Mouse (Mus musculus) left cerebral cortex, adult 2 months (tissue): Measurements from ENCODE around the gene Enc1. TPM values are rescaled to one million over a fixed set of nuclear protein-coding genes. Genes with fewer than 3 reads are reported as not detected.
A peak's percentile ranks its signal among the peaks of the same experiment; 100 is the strongest.

Experiments
- DNase-seq, 2 experiments: peaks; one replicate each; pipeline ENCODE4 v3.0.0; 2021 to 2022; ENCODE audit warnings: low spot score in 2 of 2, mixed read lengths in 1 of 2; ENCODE audit errors: extremely low spot score in 1 of 2
- H3K27ac ChIP-seq: fragments of 200-600 bp; 2 replicates; pipeline ENCODE4 v1.8.1; 2022
- H3K4me3 ChIP-seq: fragments of 200-600 bp; 2 replicates; pipeline ENCODE4 v1.8.1; 2022
- CTCF ChIP-seq: fragments of 200-600 bp; IDR thresholded peaks from 2 replicates; pipeline ENCODE4 v1.8.1; 2022; ENCODE audit warnings: antibody characterized with exemption, mild to moderate bottlenecking, moderate library complexity
- intact Hi-C: fragments of 180-260 bp; cut with DNase I; formaldehyde crosslinking; loops from one replicate; pipeline ENCODE4 v1.15.1; 2025
- total RNA-seq, 2 experiments: library from RNA; stranded (reverse); gene quantifications; 2 replicates each; pipeline ENCODE4 v1.2.3; 2021

The Enc1 gene
- total RNA-seq, 2 experiments from 2014 or later, result 653 to 683 TPM

DNA sequence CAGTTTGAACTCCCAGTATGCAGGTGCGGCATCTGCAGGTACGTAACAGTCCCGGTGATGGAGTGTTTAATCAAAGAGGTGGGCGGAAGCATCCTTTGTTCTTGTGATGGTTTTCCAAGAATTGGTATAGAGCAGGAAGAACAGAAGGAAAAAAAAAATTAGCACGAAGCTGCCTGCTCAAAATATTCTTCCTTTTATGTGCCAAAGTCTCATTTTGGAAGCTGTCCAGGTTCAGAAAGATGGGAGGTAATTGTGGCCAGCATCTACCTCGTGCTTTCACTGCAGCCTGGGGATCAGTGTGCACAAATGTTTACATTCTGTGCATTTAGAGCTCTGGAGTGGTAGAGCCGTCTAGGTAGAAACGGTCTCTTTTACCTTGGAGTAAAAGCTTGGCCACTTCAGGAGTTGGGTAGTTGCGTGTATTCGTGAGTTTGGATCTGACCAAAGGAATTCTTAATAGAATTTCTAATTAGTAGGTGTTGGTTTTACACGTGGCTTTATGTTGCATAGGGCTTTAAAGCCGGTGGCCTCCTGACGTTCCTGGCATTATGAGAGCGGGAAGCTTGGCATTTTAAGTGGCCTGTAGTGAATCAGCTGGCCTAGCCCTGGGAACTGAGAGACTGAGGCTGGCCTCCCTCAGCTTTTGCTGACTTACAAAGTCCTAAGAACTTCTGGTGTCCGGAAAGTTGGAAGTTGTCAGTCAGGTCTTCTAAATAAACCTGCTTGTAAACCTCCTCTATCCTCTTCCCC is 3.2 kb downstream of the Enc1 start:
- Histone ChIP-seq H3K4me3 (peak overlapping the region; percentile 88), H3K27ac (peak overlapping the region; percentile 99)
- no peak for DNase-seq
- intact Hi-C loops, result loop anchor here (5.0 kb wide), 5 partner anchors 148 to 533 kb away; no protein-coding TSS in a partner anchor
- no peak for TF ChIP-seq CTCF

DNA sequence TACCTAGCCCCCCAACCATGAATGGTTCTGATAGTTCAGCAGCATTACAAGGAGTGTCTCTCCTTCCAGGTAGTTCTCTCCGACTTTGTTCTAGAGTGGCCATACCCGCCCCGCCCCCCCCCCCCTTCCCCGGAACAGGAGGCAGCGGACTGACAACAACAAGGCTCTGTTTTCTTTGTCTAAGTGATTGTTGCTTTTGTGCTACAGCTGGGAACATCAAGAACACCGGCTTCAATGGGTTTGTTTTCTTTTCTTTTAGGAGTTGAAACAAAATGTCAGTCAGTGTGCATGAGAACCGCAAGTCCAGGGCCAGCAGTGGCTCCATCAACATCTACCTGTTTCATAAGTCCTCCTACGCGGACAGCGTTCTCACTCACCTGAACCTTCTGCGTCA is 3.8 kb downstream of the Enc1 start:
- no peak for TF ChIP-seq CTCF
- Histone ChIP-seq H3K4me3 (peak overlapping the region; percentile 88), H3K27ac (peak overlapping the region; percentile 99)
- intact Hi-C loops, result loop anchor here (5.0 kb wide), 5 partner anchors 148 to 533 kb away; no protein-coding TSS in a partner anchor
- no peak for DNase-seq

DNA sequence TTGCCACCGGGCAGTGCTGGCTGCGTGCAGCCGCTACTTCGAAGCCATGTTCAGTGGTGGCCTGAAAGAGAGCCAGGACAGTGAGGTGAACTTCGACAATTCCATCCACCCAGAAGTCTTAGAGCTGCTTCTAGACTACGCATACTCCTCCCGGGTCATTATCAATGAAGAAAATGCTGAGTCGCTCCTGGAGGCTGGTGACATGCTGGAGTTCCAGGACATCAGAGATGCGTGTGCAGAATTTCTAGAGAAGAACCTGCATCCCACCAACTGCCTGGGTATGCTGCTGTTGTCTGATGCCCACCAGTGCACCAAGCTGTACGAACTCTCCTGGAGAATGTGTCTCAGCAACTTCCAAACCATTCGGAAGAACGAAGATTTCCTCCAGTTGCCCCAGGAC is 4.3 kb downstream of the Enc1 start:
- peak overlapping the region; percentile 88 for H3K4me3 ChIP-seq
- no peak for DNase-seq
- H3K27ac ChIP-seq, result peak overlapping the region; percentile 71
- no peak for TF ChIP-seq CTCF
- intact Hi-C loops, result no loop called here

DNA sequence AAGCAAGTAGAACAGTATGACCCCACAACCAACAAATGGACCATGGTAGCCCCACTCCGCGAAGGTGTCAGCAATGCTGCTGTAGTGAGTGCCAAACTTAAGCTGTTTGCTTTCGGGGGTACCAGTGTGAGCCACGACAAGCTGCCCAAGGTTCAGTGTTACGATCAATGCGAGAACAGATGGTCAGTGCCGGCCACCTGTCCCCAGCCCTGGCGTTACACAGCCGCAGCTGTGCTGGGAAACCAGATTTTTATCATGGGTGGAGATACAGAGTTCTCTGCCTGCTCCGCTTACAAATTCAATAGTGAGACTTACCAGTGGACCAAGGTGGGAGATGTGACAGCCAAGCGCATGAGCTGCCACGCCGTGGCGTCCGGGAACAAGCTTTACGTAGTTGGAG is 5.3 kb downstream of the Enc1 start:
- Histone ChIP-seq H3K4me3 (peak overlapping the region; percentile 88), H3K27ac (peak overlapping the region; percentile 71)
- TF ChIP-seq CTCF, result no peak
- intact Hi-C loops, result no loop called here
- DNase-seq, result no peak

DNA sequence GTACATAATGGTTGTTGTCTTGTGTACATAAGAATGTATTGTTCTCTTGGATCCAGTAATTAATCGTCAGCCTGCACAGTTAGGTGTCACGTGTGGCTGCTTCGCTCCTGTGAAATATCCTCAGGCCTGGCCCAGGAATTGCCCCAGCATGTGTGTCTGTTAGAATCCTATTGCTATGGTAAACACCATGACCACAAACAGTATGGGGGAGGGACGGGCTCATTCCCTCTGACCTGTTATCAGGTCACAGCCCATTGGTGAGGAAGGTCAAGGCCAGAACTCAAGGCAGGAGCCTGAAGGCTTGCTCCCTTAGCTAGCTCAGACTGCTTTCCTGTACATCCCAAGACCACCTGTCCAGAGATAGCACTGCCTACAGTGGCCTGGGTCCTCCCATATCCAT is 6.8 kb downstream of the Enc1 start:
- TF ChIP-seq CTCF, result no peak
- DNase-seq, result no peak
- Histone ChIP-seq H3K4me3 (peak overlapping the region; percentile 88), H3K27ac (peak overlapping the region; percentile 34)
- intact Hi-C loops, result no loop called here

- intact Hi-C loops, result no loop called here
- DNase-seq, result no peak
- peak overlapping the region; percentile 34 for H3K27ac ChIP-seq
- TF ChIP-seq CTCF, result no peak
- peak overlapping the region; percentile 88 for H3K4me3 ChIP-seq
Observed at GRCm38 (mm10) chr13:97249051-97249461, 8.2 kb downstream of the Enc1 start.

GRCm38 (mm10) chr13:97249507-97250078 is 8.7 kb downstream of the Enc1 start:
- no peak for DNase-seq
- intact Hi-C loops, result no loop called here
- H3K4me3 ChIP-seq, result peak overlapping the region; percentile 88
- no peak for TF ChIP-seq CTCF
- H3K27ac ChIP-seq, result peak overlapping the region; percentile 34; the same call in 1 of the 2 replicates

GRCm38 (mm10) chr13:97250148-97250547 is 9.2 kb downstream of the Enc1 start:
- no peak for DNase-seq
- Histone ChIP-seq H3K27ac (no peak overlapping the region), H3K4me3 (no peak overlapping the region)
- intact Hi-C loops, result no loop called here
- TF ChIP-seq CTCF, result no peak

GRCm38 (mm10) chr13:97250551-97251380 is 9.9 kb downstream of the Enc1 start:
- Histone ChIP-seq H3K27ac (no peak overlapping the region), H3K4me3 (no peak overlapping the region)
- intact Hi-C loops, result no loop called here
- no peak for TF ChIP-seq CTCF
- DNase-seq, result no peak

- intact Hi-C loops, result no loop called here
- TF ChIP-seq CTCF, result no peak
- no peak for DNase-seq
- Histone ChIP-seq H3K4me3 (no peak overlapping the region), H3K27ac (no peak overlapping the region)
Observed at GRCm38 (mm10) chr13:97251736-97252135, 10.8 kb downstream of the Enc1 start.

DNA sequence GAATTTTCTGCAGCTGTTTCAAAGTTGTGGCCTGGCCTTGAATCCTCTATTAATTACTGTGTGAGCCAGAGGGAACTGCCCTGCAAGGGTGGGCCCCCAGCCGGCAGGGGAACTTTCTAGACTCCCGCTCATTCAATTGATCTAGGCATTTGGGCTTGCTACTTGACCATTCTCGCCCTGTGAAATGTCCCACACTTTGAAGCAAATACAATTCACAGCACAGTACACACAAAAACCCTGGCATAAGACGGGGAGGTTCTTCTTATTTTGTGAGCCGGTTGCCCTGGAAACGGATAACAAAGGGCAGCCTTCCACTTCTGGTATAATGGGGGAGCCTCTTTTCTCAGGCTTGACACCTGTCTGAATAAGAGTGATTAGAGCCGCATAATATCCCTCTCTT is 11.6 kb downstream of the Enc1 start:
- H3K27ac ChIP-seq, result no peak overlapping the region
- no peak for TF ChIP-seq CTCF
- DNase-seq, result no peak
- H3K4me3 ChIP-seq, result no peak overlapping the region
- intact Hi-C loops, result no loop called here

- Histone ChIP-seq H3K4me3 (no peak overlapping the region), H3K27ac (no peak overlapping the region)
- no peak for TF ChIP-seq CTCF
- intact Hi-C loops, result no loop called here
- no peak for DNase-seq
Observed at GRCm38 (mm10) chr13:97253418-97253981, 12.6 kb downstream of the Enc1 start.
